Mouse (Mus musculus) CH12.LX (cell line): ENCODE results near the gene Wnk2. TPM values are rescaled to one million over a fixed set of nuclear protein-coding genes. Genes with fewer than 3 reads are reported as not detected.

Experiments
- DNase-seq: peaks from one replicate; pipeline ENCODE4 v3.0.0-alpha.2; 2013; ENCODE audit errors: extremely low read depth
- H3K27ac ChIP-seq: 2 replicates; pipeline ENCODE4 v1.5.1; 2012; ENCODE audit warnings: low read depth, mild to moderate bottlenecking, control low read depth, moderate library complexity; ENCODE audit not compliant: insufficient read depth
- H3K27me3 ChIP-seq: replicated peaks from 2 replicates; pipeline ENCODE3; 2012; ENCODE audit warnings: inconsistent platforms
- H3K36me3 ChIP-seq, 2 experiments: replicated peaks in 1 of 2; 2 replicates each; pipeline versions ENCODE3 to v1.6.1; 2012; ENCODE audit warnings: inconsistent platforms in 1 of 2, low read length in 1 of 2, mild to moderate bottlenecking in 1 of 2, mixed read lengths in 1 of 2, moderate library complexity in 1 of 2; ENCODE audit not compliant: control insufficient read depth in 1 of 2, insufficient read depth in 1 of 2
- H3K4me1 ChIP-seq, 2 experiments: 2 replicates each; pipeline ENCODE4 v1.6.1; 2012; ENCODE audit warnings: inconsistent platforms in 1 of 2, moderate library complexity in 1 of 2; ENCODE audit not compliant: insufficient read depth in 2 of 2, control insufficient read depth in 1 of 2
- H3K4me2 ChIP-seq: 2 replicates; pipeline ENCODE4 v1.6.1; 2012; ENCODE audit warnings: low read depth, mild to moderate bottlenecking, control low read depth; ENCODE audit not compliant: poor library complexity, insufficient read depth, severe bottlenecking
- H3K4me3 ChIP-seq, 3 experiments: fragments of 150-350 bp in 1 of 3; sonication (generic) in 1 of 3; replicated peaks in 1 of 3; 2 replicates each; pipeline versions ENCODE3 to v1.5.1; 2011 to 2012; ENCODE audit warnings: low read depth in 2 of 3, low read length in 2 of 3, mild to moderate bottlenecking in 2 of 3, moderate library complexity in 2 of 3, control low read depth in 1 of 3, improper control_type of control experiment in 1 of 3, inconsistent platforms in 1 of 3, mixed read lengths in 1 of 3; ENCODE audit not compliant: poor library complexity in 1 of 3
- H3K79me2 ChIP-seq: replicated peaks from 2 replicates; pipeline ENCODE4 v1.6.1; 2012; ENCODE audit warnings: mild to moderate bottlenecking, moderate library complexity; ENCODE audit not compliant: control insufficient read depth, poor library complexity, insufficient read depth, severe bottlenecking; ENCODE audit errors: extremely low read depth
- H3K9ac ChIP-seq: 2 replicates; pipeline ENCODE4 v1.6.1; 2012; ENCODE audit warnings: low read depth, mild to moderate bottlenecking, control low read depth, moderate library complexity; ENCODE audit not compliant: insufficient read depth
- H3K9me3 ChIP-seq: replicated peaks from 2 replicates; pipeline ENCODE3; 2012; ENCODE audit warnings: low read length, inconsistent platforms, mixed read lengths
- BHLHE40 ChIP-seq: IDR thresholded peaks from 2 replicates; pipeline ENCODE4 v1.6.1; 2011; ENCODE audit warnings: mild to moderate bottlenecking, low read depth, low read length, improper control_type of control experiment
- CHD2 ChIP-seq: IDR thresholded peaks from 2 replicates; pipeline ENCODE4 v1.6.1; 2011; ENCODE audit warnings: low read length, improper control_type of control experiment
- CTCF ChIP-seq, 2 experiments: IDR thresholded peaks in 1 of 2; conservative IDR thresholded peaks in 1 of 2; 2 replicates each; pipeline ENCODE4 v1.5.1; 2011 to 2012; ENCODE audit warnings: low read depth in 2 of 2, low read length in 2 of 2, improper control_type of control experiment in 1 of 2, inconsistent platforms in 1 of 2, mild to moderate bottlenecking in 1 of 2, moderate library complexity in 1 of 2
- E2F4 ChIP-seq: IDR thresholded peaks from 2 replicates; pipeline ENCODE4 v1.6.1; 2011; ENCODE audit warnings: low read depth, low read length, improper control_type of control experiment; ENCODE audit not compliant: insufficient replicate concordance
- ELF1 ChIP-seq: IDR thresholded peaks from 2 replicates; pipeline ENCODE4 v1.6.1; 2014; ENCODE audit warnings: low read depth, mild to moderate bottlenecking, inconsistent platforms, low read length, improper control_type of control experiment
- ETS1 ChIP-seq: conservative IDR thresholded peaks from 2 replicates; pipeline ENCODE4 v1.6.1; 2012; ENCODE audit warnings: low read depth, mild to moderate bottlenecking, inconsistent platforms, low read length, improper control_type of control experiment, moderate library complexity
- GABPA ChIP-seq: IDR thresholded peaks from 2 replicates; pipeline ENCODE4 v1.6.1; 2012; ENCODE audit warnings: low read depth, low read length, improper control_type of control experiment, inconsistent platforms; ENCODE audit not compliant: insufficient replicate concordance
- HCFC1 ChIP-seq: IDR thresholded peaks from 2 replicates; pipeline ENCODE4 v1.6.1; 2012; ENCODE audit warnings: low read depth, mild to moderate bottlenecking, inconsistent platforms, low read length, improper control_type of control experiment
- IRF4 ChIP-seq: IDR thresholded peaks from 2 replicates; pipeline ENCODE4 v1.6.1; 2014; ENCODE audit warnings: low read depth, mild to moderate bottlenecking, inconsistent platforms, low read length, improper control_type of control experiment
- JUN ChIP-seq: IDR thresholded peaks from 2 replicates; pipeline ENCODE4 v1.6.1; 2011; ENCODE audit warnings: low read depth, mild to moderate bottlenecking, low read length, improper control_type of control experiment, moderate library complexity; ENCODE audit not compliant: insufficient read depth
- JUND ChIP-seq: conservative IDR thresholded peaks from 2 replicates; pipeline ENCODE4 v1.6.1; 2011; ENCODE audit warnings: low read depth, low read length, improper control_type of control experiment
- MAX ChIP-seq: IDR thresholded peaks from 2 replicates; pipeline ENCODE4 v1.6.1; 2011; ENCODE audit warnings: low read length, improper control_type of control experiment
- MAZ ChIP-seq: IDR thresholded peaks from 2 replicates; pipeline ENCODE4 v1.6.1; 2012; ENCODE audit warnings: low read depth, mild to moderate bottlenecking, inconsistent platforms, low read length, improper control_type of control experiment, moderate library complexity
- MEF2A ChIP-seq: IDR thresholded peaks from 2 replicates; pipeline ENCODE4 v1.6.1; 2014; ENCODE audit warnings: low read depth, mild to moderate bottlenecking, inconsistent platforms, low read length, improper control_type of control experiment, borderline replicate concordance
- MXI1 ChIP-seq: IDR thresholded peaks from 2 replicates; pipeline ENCODE4 v1.6.1; 2011; ENCODE audit warnings: mild to moderate bottlenecking, low read depth, low read length, improper control_type of control experiment
- MYC ChIP-seq: IDR thresholded peaks from 2 replicates; pipeline ENCODE4 v1.6.1; 2011; ENCODE audit warnings: low read depth, mild to moderate bottlenecking, improper control_type of control experiment, low read length
- NELFE ChIP-seq: IDR thresholded peaks from 2 replicates; pipeline ENCODE4 v1.6.1; 2011; ENCODE audit warnings: low read depth, low read length, improper control_type of control experiment
- PAX5 ChIP-seq: IDR thresholded peaks from 2 replicates; pipeline ENCODE4 v1.6.1; 2012; ENCODE audit warnings: low read length, inconsistent platforms, mixed read lengths
- POLR2A ChIP-seq: IDR thresholded peaks from 2 replicates; pipeline ENCODE4 v1.6.1; 2011; ENCODE audit warnings: low read depth, mild to moderate bottlenecking, improper control_type of control experiment, low read length
- POLR2AphosphoS2 ChIP-seq: IDR thresholded peaks from 2 replicates; pipeline ENCODE4 v1.6.1; 2011; ENCODE audit warnings: low read depth, low read length, improper control_type of control experiment
- RAD21 ChIP-seq: IDR thresholded peaks from 2 replicates; pipeline ENCODE4 v1.6.1; 2011; ENCODE audit warnings: low read depth, mild to moderate bottlenecking, low read length, improper control_type of control experiment, moderate library complexity
- RCOR1 ChIP-seq: conservative IDR thresholded peaks from 2 replicates; pipeline ENCODE4 v1.6.1; 2012; ENCODE audit warnings: low read depth, mild to moderate bottlenecking, inconsistent platforms, low read length, improper control_type of control experiment
- SIN3A ChIP-seq: IDR thresholded peaks from 2 replicates; pipeline ENCODE4 v1.6.1; 2012; ENCODE audit warnings: low read length, improper control_type of control experiment, inconsistent platforms
- TBP ChIP-seq: conservative IDR thresholded peaks from 2 replicates; pipeline ENCODE4 v1.6.1; 2011; ENCODE audit warnings: low read depth, low read length, improper control_type of control experiment
- UBTF ChIP-seq: IDR thresholded peaks from 2 replicates; pipeline ENCODE4 v1.6.1; 2012; ENCODE audit warnings: low read depth, mild to moderate bottlenecking, inconsistent platforms, low read length, improper control_type of control experiment, moderate library complexity
- USF1 ChIP-seq: IDR thresholded peaks from 2 replicates; pipeline ENCODE4 v1.6.1; 2014; ENCODE audit warnings: low read depth, mild to moderate bottlenecking, inconsistent platforms, low read length, improper control_type of control experiment
- ZC3H11A ChIP-seq: IDR thresholded peaks from 2 replicates; pipeline ENCODE4 v1.6.1; 2012; ENCODE audit warnings: low read depth, mild to moderate bottlenecking, inconsistent platforms, low read length, improper control_type of control experiment
- ZMIZ1 ChIP-seq: IDR thresholded peaks from 2 replicates; pipeline ENCODE4 v1.6.1; 2012; ENCODE audit warnings: low read depth, mild to moderate bottlenecking, inconsistent platforms, low read length, improper control_type of control experiment
- dilution Hi-C: fragments of 300-500 bp; cut with MboI; formaldehyde crosslinking; loops from 2 replicates; pipeline ENCODE4 v1.14.3; 2020; ENCODE audit warnings: low sequenced_read_pairs; ENCODE audit not compliant: extremely low pct_unique_long_range_greater_than_20kb, extremely low pct_ligation_motif_present
- in situ Hi-C: fragments of 300-500 bp; cut with MboI; formaldehyde crosslinking; loops from 3 replicates; pipeline ENCODE4 v1.14.3; 2019; ENCODE audit warnings: low sequenced_read_pairs, low pct_ligation_motif_present, low pct_unique_long_range_greater_than_20kb, mixed read lengths
- polyA plus RNA-seq: library from polyadenylated mRNA; unstranded; fragments of >175 nt; gene quantifications from 2 replicates; pipeline ENCODE4 v1.2.1, GENCODE M21; 2012; ENCODE audit warnings: low read depth; ENCODE audit not compliant: insufficient read length
- total RNA-seq, 2 experiments: library from RNA; depleted of rRNA; stranded (reverse); fragments of 300-350 nt in 1 of 2; fragments of >200 nt in 1 of 2; gene quantifications; 2 replicates each; pipeline ENCODE4 v1.2.3; 2012 to 2014

Gene Wnk2
- total and polyA plus RNA-seq, 3 experiments: 0.04 TPM; not detected in 2

DNA sequence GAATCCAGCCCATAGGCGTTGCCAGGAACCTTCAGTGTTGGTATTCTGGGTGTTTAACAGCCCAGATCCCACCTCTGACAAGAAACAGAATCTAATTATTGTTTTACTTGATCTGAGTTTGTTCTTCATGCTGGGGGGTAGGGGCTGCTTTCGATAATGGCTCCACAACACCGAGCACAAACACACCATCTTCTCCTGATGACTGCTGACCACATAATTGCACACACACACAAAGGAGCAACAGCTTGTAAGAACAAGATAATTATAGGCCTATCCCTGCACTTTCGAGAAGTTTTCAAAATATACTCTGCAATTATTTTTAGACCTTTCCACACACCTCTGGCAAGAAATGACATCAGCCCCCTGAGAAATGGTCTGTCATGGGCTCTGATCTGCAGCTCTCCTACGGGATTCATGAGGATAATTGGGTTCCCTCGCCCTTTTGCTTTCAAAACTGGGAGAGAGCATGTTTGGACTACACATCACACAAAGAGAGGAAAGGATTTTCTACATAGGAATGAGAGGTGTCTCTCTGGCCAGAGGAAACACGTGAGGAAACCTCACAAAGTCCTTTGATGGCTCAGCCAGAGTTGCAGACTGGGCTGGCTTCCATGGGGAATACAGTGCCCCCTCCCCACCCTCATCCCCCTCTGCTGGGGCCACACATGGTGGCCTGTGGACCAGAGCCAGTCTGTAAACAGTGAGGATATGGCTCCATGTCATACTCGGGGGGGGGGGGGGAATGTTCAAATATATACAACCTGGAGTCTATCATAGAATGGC is 118.9 kb downstream of the Wnk2 start:
- no peak overlapping the region for H3K9ac ChIP-seq
- in situ Hi-C loops: loop anchor here (10.0 kb wide), 1 partner anchor 374 kb away; no protein-coding TSS in a partner anchor
- DNase-seq: no peak
- no peaks in the 10 kb centered on the region for H3K27me3 ChIP-seq
- H3K4me3 ChIP-seq: no peak overlapping the region
- H3K9me3 ChIP-seq: peaks cover 2% of the 10 kb centered on the region
- dilution Hi-C loops: no loop called here
- peaks cover 2 to 4% of the 10 kb centered on the region in 2 experiments; a peak in 2 of 4 replicates for H3K4me1 ChIP-seq
- no peak overlapping the region for H3K4me2 ChIP-seq
- H3K79me2 ChIP-seq: no peaks in the 10 kb centered on the region
- no peaks in the 10 kb centered on the region for H3K36me3 ChIP-seq
- TF ChIP-seq JUND: no peak
- no peak for TF ChIP-seq ELF1
- TF ChIP-seq IRF4: no peak
- no peak for TF ChIP-seq MEF2A
- no peak for TF ChIP-seq SIN3A
- TF ChIP-seq PAX5: no peak
- no peak for TF ChIP-seq MAZ
- TF ChIP-seq CTCF (conservative IDR thresholded peaks at IDR 0.05 in 1 of 2, IDR thresholded peaks at IDR 0.05 in 1 of 2; ENCODE audit: low read depth in 2 of 2, low read length in 2 of 2): no peak
- TF ChIP-seq CHD2: no peak
- TF ChIP-seq MAX: no peak
- TF ChIP-seq MXI1: no peak
- no peak for TF ChIP-seq RAD21
- no peak for TF ChIP-seq ETS1
- TF ChIP-seq POLR2A: no peak
- no peak for TF ChIP-seq MYC
- TF ChIP-seq RCOR1: no peak
- no peak for TF ChIP-seq ZC3H11A
- no peak for TF ChIP-seq UBTF
- no peak for TF ChIP-seq BHLHE40
- no peak for TF ChIP-seq ZMIZ1
- no peak overlapping the region for H3K27ac ChIP-seq

DNA sequence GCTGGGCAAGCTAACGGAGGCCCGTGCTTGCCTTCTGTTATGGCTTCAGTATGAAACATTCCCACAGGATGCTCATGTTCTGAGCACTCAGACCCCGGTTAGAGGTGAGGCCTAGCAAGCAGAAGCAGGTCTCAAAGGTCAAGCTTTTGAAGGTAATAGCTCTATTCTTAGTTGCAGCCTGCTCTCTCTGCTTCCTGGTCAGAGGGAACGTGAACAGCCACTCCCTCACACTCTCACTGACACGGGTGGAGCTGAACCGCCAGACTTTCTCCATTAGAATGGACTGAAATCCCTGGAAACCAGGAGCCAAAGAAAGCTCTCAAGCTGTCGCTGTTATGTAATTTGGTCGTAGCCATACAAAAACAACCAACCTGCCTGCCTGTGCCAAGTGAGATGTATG is 120.8 kb downstream of the Wnk2 start:
- TF ChIP-seq MEF2A (no peak), JUN (no peak), NELFE (no peak), POLR2AphosphoS2 (no peak), UBTF (no peak), CHD2 (no peak), TBP (no peak), E2F4 (no peak), IRF4 (no peak), ZC3H11A (no peak), BHLHE40 (no peak), USF1 (no peak), POLR2A (no peak), HCFC1 (no peak), GABPA (no peak), MXI1 (no peak), JUND (no peak)
- TF ChIP-seq, all 38 proteins: peak for 0
- peaks cover 3 to 4% of the 10 kb centered on the region in 2 experiments; a peak in 3 of 4 replicates for H3K4me1 ChIP-seq
- H3K9ac ChIP-seq: no peak overlapping the region
- DNase-seq: no peak
- dilution Hi-C loops: no loop called here
- peaks cover 2% of the 10 kb centered on the region for H3K9me3 ChIP-seq
- H3K36me3 ChIP-seq: no peaks in the 10 kb centered on the region
- H3K79me2 ChIP-seq: no peaks in the 10 kb centered on the region
- no peak overlapping the region for H3K4me2 ChIP-seq
- H3K27me3 ChIP-seq: no peaks in the 10 kb centered on the region
- H3K27ac ChIP-seq: no peak overlapping the region
- H3K4me3 ChIP-seq: no peak overlapping the region
- in situ Hi-C loops: loop anchor here (10.0 kb wide), 1 partner anchor 372 kb away; no protein-coding TSS in a partner anchor
